Mouse (Mus musculus) cerebellum, postnatal 10 days (tissue): ENCODE measurements at regions not wholly inside any gene's neighbourhood (a gene's known extent, or its start where the extent isn't known, plus 50 kb on each side); places are given as distances from the start of the nearest gene placed in this dataset.
A peak's percentile ranks its signal among the peaks of the same experiment; 100 is the strongest.

Experiments used
- DNase-seq, 2 experiments: peaks; one replicate each; pipeline ENCODE4 v3.0.0; 2021; ENCODE audit warnings: mixed read lengths in 2 of 2

DNA sequence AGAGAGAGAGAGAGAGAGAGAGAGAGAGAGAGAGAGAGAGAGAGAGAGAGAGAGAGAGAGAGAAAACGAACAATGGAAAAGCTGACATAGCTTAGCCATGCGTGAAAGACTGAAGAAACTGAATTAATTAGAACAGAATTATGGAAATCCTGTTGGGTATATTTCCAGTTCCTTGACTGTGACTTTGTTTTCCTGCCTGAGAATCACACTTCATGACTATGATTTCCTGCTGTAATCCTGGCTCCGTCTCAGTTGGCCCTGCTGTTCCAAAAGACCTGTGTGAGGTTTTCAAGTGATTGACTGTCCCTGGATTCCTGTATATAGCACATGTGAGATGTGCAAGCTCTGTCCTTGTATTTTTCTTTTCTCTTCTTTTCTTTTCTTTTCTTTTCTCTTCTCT lies 1568.4 kb downstream of the Pla2g4a start:
- DNase-seq = peak; percentile 68 to 79
